Mouse (Mus musculus) hindbrain, embryonic 11.5 days (tissue): ENCODE data around the gene Acaca. TPM values are rescaled to one million over a fixed set of nuclear protein-coding genes. Genes with fewer than 3 reads are reported as not detected.

Source experiments
- ATAC-seq: fragments of 200-750 bp; cut with Nextera tagmentation; 2 replicates; pipeline ENCODE4 v1.8.0; 2017; ENCODE audit warnings: mild to moderate bottlenecking, moderate TSS enrichment, moderate library complexity; ENCODE audit not compliant: low FRiP score
- DNase-seq: peaks from one replicate; pipeline ENCODE4 v3.0.0-alpha.2; 2015; ENCODE audit warnings: low spot score
- H3K27ac ChIP-seq: fragments of 300-500 bp; sonication (generic); 2 replicates; pipeline ENCODE4 v1.5.1; 2014; ENCODE audit warnings: mild to moderate bottlenecking, low read depth, low read length
- H3K27me3 ChIP-seq: fragments of 300-500 bp; sonication (generic); 2 replicates; pipeline ENCODE4 v1.6.1; 2014; ENCODE audit warnings: mild to moderate bottlenecking, low read length, moderate library complexity, mixed read lengths; ENCODE audit not compliant: control insufficient read depth, insufficient read depth
- H3K36me3 ChIP-seq: fragments of 300-500 bp; sonication (generic); 2 replicates; pipeline ENCODE4 v1.6.1; 2014; ENCODE audit warnings: mild to moderate bottlenecking, low read length, moderate library complexity, mixed read lengths; ENCODE audit not compliant: control insufficient read depth, insufficient read depth
- H3K4me1 ChIP-seq: fragments of 300-500 bp; sonication (generic); replicated peaks from 2 replicates; pipeline ENCODE4 v1.6.1; 2014; ENCODE audit warnings: low read length, mixed read lengths; ENCODE audit not compliant: control insufficient read depth, insufficient read depth
- H3K4me2 ChIP-seq: fragments of 300-500 bp; sonication (generic); replicated peaks from 2 replicates; pipeline ENCODE4 v1.6.1; 2014; ENCODE audit warnings: mild to moderate bottlenecking, low read depth, low read length
- H3K4me3 ChIP-seq: fragments of 300-500 bp; sonication (generic); 2 replicates; pipeline ENCODE4 v1.5.1; 2014; ENCODE audit warnings: low read depth, low read length
- H3K9ac ChIP-seq: fragments of 300-500 bp; sonication (generic); 2 replicates; pipeline ENCODE4 v1.6.1; 2014; ENCODE audit warnings: low read depth, low read length
- H3K9me3 ChIP-seq: fragments of 300-500 bp; sonication (generic); 2 replicates; pipeline ENCODE4 v1.6.1; 2016; ENCODE audit warnings: low read length; ENCODE audit not compliant: control insufficient read depth
- WGBS: fragments of 180-500 bp; shearing (Covaris S2); extraction: QIAGEN DNeasy Blood & Tissue Kit; methylation state at CpG from one replicate; pipeline ENCODE4 v1.1.7; 2014; 5-methylcytosine and 5-hydroxymethylcytosine counted together
- polyA plus RNA-seq: library from polyadenylated mRNA; unstranded; fragments of >200 nt; fragmentation: Nextera tagmentation; extraction: Ambion mirVana; gene quantifications from 2 replicates; pipeline ENCODE4 v1.2.1, GENCODE M21; 2014

Gene Acaca
- polyA plus RNA-seq, 1 experiment from 2014 or later, result 35.3 TPM

- ATAC-seq (no peak), DNase-seq (peak; percentile 20)
- H3K9ac ChIP-seq, result no peak overlapping the region; the same call in 1 of the 2 replicates
- no peaks in the 10 kb centered on the region; the same call in 1 of the 2 replicates for H3K4me1 ChIP-seq
- H3K27me3 ChIP-seq, result no peaks in the 10 kb centered on the region
- H3K27ac ChIP-seq, result peak overlapping the region; percentile 60
- WGBS, result 49% methylated on average over 16 of the region's 16 CpGs
- peak overlapping the region; percentile 11; the same call in 1 of the 2 replicates for H3K4me2 ChIP-seq
- H3K4me3 ChIP-seq, result no peak overlapping the region
- no peaks in the 10 kb centered on the region for H3K9me3 ChIP-seq
- H3K36me3 ChIP-seq, result no peaks in the 10 kb centered on the region
Observed at GRCm38 (mm10) chr11:84348843-84349825, 219.7 kb downstream of the Acaca start.

- H3K9me3 ChIP-seq, result no peaks in the 10 kb centered on the region
- 95% methylated on average over 1 of the region's 1 CpGs for WGBS
- no peaks in the 10 kb centered on the region for H3K36me3 ChIP-seq
- ATAC-seq, result no peak
- H3K27me3 ChIP-seq, result no peaks in the 10 kb centered on the region
- H3K27ac ChIP-seq, result no peak overlapping the region
- no peak for DNase-seq
- no peaks in the 10 kb centered on the region; the same call in 1 of the 2 replicates for H3K4me1 ChIP-seq
- no peak overlapping the region for H3K9ac ChIP-seq
- no peak overlapping the region for H3K4me2 ChIP-seq
- no peak overlapping the region for H3K4me3 ChIP-seq
Observed at GRCm38 (mm10) chr11:84351150-84351549, 221.7 kb downstream of the Acaca start.

- Histone ChIP-seq H3K9me3 (no peaks in the 10 kb centered on the region), H3K27me3 (no peaks in the 10 kb centered on the region), H3K36me3 (no peaks in the 10 kb centered on the region), H3K27ac (no peak overlapping the region), H3K4me3 (no peak overlapping the region), H3K4me2 (no peak overlapping the region), H3K4me1 (no peaks in the 10 kb centered on the region; the same call in 1 of the 2 replicates), H3K9ac (no peak overlapping the region)
- DNase-seq (no peak), ATAC-seq (no peak)
- 76% methylated on average over 7 of the region's 7 CpGs for WGBS
Observed at GRCm38 (mm10) chr11:84353058-84353726, 223.7 kb downstream of the Acaca start.

GRCm38 (mm10) chr11:84357304-84357703 lies 227.8 kb downstream of the Acaca start:
- H3K27me3 ChIP-seq, result no peaks in the 10 kb centered on the region
- no peaks in the 10 kb centered on the region for H3K9me3 ChIP-seq
- DNase-seq, result no peak
- WGBS, result 82% methylated on average over 3 of the region's 3 CpGs
- H3K9ac ChIP-seq, result no peak overlapping the region
- no peaks in the 10 kb centered on the region for H3K36me3 ChIP-seq
- no peaks in the 10 kb centered on the region for H3K4me1 ChIP-seq
- H3K4me2 ChIP-seq, result no peak overlapping the region
- no peak overlapping the region for H3K4me3 ChIP-seq
- ATAC-seq, result no peak
- H3K27ac ChIP-seq, result no peak overlapping the region

- H3K36me3 ChIP-seq, result no peaks in the 10 kb centered on the region
- WGBS, result 91% methylated on average over 2 of the region's 2 CpGs
- no peak overlapping the region for H3K9ac ChIP-seq
- no peaks in the 10 kb centered on the region for H3K9me3 ChIP-seq
- H3K4me3 ChIP-seq, result no peak overlapping the region
- DNase-seq, result no peak
- no peaks in the 10 kb centered on the region for H3K27me3 ChIP-seq
- H3K4me1 ChIP-seq, result no peaks in the 10 kb centered on the region
- H3K4me2 ChIP-seq, result no peak overlapping the region
- ATAC-seq, result no peak
- H3K27ac ChIP-seq, result no peak overlapping the region
Observed at GRCm38 (mm10) chr11:84357771-84358170, 228.3 kb downstream of the Acaca start.

- Histone ChIP-seq H3K36me3 (no peaks in the 10 kb centered on the region), H3K27ac (no peak overlapping the region), H3K27me3 (no peaks in the 10 kb centered on the region), H3K4me3 (no peak overlapping the region), H3K4me1 (no peaks in the 10 kb centered on the region), H3K9me3 (no peaks in the 10 kb centered on the region), H3K9ac (no peak overlapping the region), H3K4me2 (no peak overlapping the region)
- DNase-seq (no peak), ATAC-seq (no peak)
- WGBS, result 92% methylated on average over 5 of the region's 5 CpGs
Observed at GRCm38 (mm10) chr11:84361551-84361950, 232.1 kb downstream of the Acaca start.

GRCm38 (mm10) chr11:84362633-84363243 lies 233.3 kb downstream of the Acaca start:
- Histone ChIP-seq H3K27ac (no peak overlapping the region), H3K4me3 (no peak overlapping the region), H3K9me3 (no peaks in the 10 kb centered on the region), H3K4me2 (no peak overlapping the region), H3K4me1 (no peaks in the 10 kb centered on the region), H3K36me3 (no peaks in the 10 kb centered on the region), H3K27me3 (no peaks in the 10 kb centered on the region), H3K9ac (no peak overlapping the region)
- WGBS, result 58% methylated on average over 6 of the region's 6 CpGs
- DNase-seq, result no peak
- ATAC-seq, result no peak

GRCm38 (mm10) chr11:84365313-84365712 lies 235.8 kb downstream of the Acaca start:
- 68% methylated on average over 1 of the region's 1 CpGs for whole genome bisulfite sequencing
- no peaks in the 10 kb centered on the region for H3K9me3 ChIP-seq
- no peak overlapping the region for H3K4me2 ChIP-seq
- H3K9ac ChIP-seq, result no peak overlapping the region
- no peaks in the 10 kb centered on the region for H3K4me1 ChIP-seq
- H3K36me3 ChIP-seq, result no peaks in the 10 kb centered on the region
- DNase-seq (no peak), ATAC-seq (no peak)
- no peak overlapping the region for H3K27ac ChIP-seq
- no peaks in the 10 kb centered on the region for H3K27me3 ChIP-seq
- H3K4me3 ChIP-seq, result no peak overlapping the region
